Mouse (Mus musculus): ENCODE results near the gene Usp30. TPM values are rescaled to one million over a fixed set of nuclear protein-coding genes. Genes with fewer than 3 reads are reported as not detected.

The Usp30 gene
- polyA plus RNA-seq, 1 experiment from 2014 or later = 5.0 TPM

DNA sequence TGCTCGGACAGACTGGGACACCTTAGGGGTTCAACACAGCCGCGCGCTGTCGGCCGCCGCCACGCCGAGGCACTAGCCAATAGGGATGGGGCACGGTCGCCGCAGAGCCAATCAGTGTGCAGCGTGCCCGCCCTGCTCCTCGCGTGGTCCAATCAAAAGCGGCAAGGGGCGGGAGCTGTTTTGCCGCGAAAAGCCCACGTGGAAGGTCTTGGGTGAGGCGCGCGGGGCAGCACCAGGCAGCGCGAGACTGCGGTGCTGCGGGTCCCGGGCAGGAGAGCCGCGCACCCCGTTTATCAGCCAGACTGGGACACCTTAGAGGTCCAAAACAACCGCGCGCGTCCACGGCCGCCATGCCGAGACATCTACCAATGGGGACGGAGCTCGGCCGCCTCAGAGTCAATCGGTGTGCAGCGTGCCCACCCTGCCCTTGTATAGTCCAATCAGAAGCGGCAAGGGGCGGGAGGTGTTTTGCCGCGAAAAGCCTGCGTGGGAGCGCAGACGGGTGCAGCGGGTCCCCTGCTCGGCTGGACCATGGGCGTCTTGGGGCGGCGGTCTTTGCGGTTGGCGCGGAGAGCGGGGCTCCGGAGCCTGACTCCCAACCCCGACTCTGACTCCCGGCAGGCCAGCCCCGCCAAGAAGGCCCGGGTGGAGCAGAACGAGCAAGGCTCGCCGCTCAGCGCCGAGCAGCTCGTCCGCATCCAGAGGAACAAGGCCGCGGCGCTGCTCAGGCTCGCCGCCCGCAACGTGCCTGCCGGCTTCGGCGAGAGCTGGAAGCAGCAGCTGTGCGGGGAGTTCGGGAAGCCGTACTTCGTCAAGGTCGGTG, 65.6 kb downstream of the Usp30 start:
- ATAC-seq = peak; percentile 93

DNA sequence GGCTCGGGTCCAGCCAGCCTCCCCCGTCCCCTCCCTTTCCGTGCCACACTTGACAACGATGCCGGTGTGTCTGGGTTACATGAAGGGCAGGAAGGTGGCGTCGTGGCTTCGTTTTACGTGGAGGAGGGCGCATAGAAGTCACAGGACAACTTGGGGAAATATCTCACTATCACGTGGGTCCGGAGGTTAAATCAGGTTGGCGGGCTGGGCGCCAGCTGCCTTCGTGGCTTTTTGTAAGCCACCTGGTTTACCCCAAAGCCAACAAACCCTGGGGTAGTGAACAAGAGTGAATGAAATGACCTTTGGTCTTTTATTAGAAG, 66.2 kb downstream of the Usp30 start:
- ATAC-seq = no peak
- Histone ChIP-seq H3K9ac (peak overlapping the region; percentile 75), H3K9me3 (replicated peaks) (no peaks in the 10 kb centered on the region), H3K4me1 (peaks cover 80% of the 10 kb centered on the region), H3K4me3 (peak overlapping the region; percentile 74), H3K36me3 (peaks cover 33% of the 10 kb centered on the region), H3K4me2 (peak overlapping the region; percentile 99), H3K27me3 (replicated peaks) (no peaks in the 10 kb centered on the region), H3K27ac (peak overlapping the region; percentile 67)
- 4% methylated on average over 15 of the region's 15 CpGs for WGBS (ENCODE audit: insufficient replicate concordance)

More for the DNA sequence above, 65.6 kb downstream of the Usp30 start:
- Histone ChIP-seq H3K36me3 (peaks cover 28% of the 10 kb centered on the region), H3K27ac (peak overlapping the region; percentile 67), H3K4me3 (peak overlapping the region; percentile 74), H3K9me3 (replicated peaks) (no peaks in the 10 kb centered on the region), H3K4me2 (peak overlapping the region; percentile 99), H3K9ac (peak overlapping the region; percentile 75), H3K27me3 (replicated peaks) (no peaks in the 10 kb centered on the region), H3K4me1 (peaks cover 82% of the 10 kb centered on the region)
- WGBS (ENCODE audit: insufficient replicate concordance) = under 1% methylated on average over 87 of the region's 87 CpGs

DNA sequence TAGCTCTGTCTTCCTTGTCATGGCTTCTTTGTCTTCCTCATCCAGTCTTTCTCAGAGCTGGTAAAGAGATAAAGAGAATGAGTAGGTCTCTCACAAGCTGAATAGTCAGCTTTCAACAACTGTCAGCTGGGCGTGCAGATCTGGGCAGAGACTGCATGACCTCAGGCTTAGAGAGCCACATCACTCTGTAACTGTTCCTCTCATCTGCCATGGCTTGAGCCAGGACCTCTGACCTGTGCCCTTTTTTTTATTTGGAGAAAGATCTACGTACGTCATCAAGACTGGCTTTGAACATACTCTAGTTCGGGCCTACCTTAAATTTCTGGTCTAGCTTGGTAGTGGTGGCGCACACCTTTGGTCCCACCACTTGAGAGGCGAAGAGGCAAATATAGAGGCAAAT, 67.6 kb downstream of the Usp30 start:
- ATAC-seq = no peak
- H3K27me3 ChIP-seq (replicated peaks) = no peaks in the 10 kb centered on the region
- WGBS (ENCODE audit: insufficient replicate concordance) = 85% methylated on average over 6 of the region's 6 CpGs
- peaks cover 47% of the 10 kb centered on the region for H3K36me3 ChIP-seq
- no peak overlapping the region for H3K27ac ChIP-seq
- peaks cover 69% of the 10 kb centered on the region for H3K4me1 ChIP-seq
- H3K9me3 ChIP-seq (replicated peaks) = no peaks in the 10 kb centered on the region
- peak overlapping the region; percentile 99; the same call in 1 of the 2 replicates for H3K4me2 ChIP-seq
- no peak overlapping the region for H3K9ac ChIP-seq
- H3K4me3 ChIP-seq = no peak overlapping the region

DNA sequence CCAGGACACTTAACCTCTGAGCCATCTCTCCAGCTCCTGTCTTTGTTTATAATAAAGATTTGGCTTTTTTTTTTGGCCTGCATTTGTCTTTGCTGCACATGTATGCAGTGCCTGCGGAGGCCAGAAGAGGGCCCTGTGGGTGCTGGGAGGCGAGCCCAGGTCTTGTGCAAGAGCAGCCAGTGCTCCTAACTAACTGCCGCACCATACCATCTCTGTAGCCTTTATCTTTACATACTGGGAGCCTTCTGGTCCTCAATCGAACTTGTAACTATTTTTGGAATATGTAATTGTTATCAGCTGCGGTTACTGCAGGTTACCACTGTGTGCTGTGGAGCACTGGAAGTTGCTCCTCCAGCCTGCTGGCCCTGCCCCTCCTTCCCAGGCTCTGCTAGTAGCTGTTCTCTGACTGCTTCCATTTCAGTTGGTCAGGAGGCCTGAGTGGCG, 68.9 kb downstream of the Usp30 start:
- Histone ChIP-seq H3K4me2 (peak overlapping the region; percentile 27), H3K27ac (0 out of 2 replicates have a peak overlapping the region, but pooled peaks have one; percentile 12), H3K36me3 (peaks cover 59% of the 10 kb centered on the region), H3K4me1 (peaks cover 70% of the 10 kb centered on the region), H3K27me3 (replicated peaks) (no peaks in the 10 kb centered on the region), H3K4me3 (no peak overlapping the region), H3K9me3 (replicated peaks) (no peaks in the 10 kb centered on the region), H3K9ac (0 out of 2 replicates have a peak overlapping the region, but pooled peaks have one; percentile 24)
- peak; percentile 51 for ATAC-seq
- WGBS (ENCODE audit: insufficient replicate concordance) = 14% methylated on average over 6 of the region's 6 CpGs

DNA sequence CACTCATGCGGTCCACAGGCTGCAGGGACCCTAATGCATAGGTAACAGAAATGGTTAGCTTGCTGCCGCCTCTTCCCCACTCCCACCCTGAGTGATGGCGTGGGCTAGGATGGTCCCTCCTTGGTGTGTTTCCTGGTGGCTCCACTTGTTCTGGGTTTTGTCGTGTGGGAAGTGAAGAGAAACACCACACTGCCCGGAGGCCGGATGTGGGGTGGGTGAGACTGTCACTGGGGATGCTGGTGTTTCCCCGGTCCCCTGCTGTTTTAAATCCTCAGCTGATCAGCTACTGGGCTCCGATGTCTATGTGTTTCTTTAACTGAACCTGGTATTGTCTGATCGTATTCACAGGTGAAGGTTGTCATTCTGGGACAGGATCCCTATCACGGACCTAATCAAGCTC, 70.3 kb downstream of the Usp30 start:
- Histone ChIP-seq H3K4me1 (peaks cover 56% of the 10 kb centered on the region), H3K9me3 (replicated peaks) (no peaks in the 10 kb centered on the region), H3K9ac (no peak overlapping the region), H3K4me3 (no peak overlapping the region), H3K4me2 (no peak overlapping the region), H3K27ac (no peak overlapping the region), H3K27me3 (replicated peaks) (no peaks in the 10 kb centered on the region), H3K36me3 (peaks cover 71% of the 10 kb centered on the region)
- ATAC-seq = no peak
- 83% methylated on average over 10 of the region's 10 CpGs for WGBS (ENCODE audit: insufficient replicate concordance)

DNA sequence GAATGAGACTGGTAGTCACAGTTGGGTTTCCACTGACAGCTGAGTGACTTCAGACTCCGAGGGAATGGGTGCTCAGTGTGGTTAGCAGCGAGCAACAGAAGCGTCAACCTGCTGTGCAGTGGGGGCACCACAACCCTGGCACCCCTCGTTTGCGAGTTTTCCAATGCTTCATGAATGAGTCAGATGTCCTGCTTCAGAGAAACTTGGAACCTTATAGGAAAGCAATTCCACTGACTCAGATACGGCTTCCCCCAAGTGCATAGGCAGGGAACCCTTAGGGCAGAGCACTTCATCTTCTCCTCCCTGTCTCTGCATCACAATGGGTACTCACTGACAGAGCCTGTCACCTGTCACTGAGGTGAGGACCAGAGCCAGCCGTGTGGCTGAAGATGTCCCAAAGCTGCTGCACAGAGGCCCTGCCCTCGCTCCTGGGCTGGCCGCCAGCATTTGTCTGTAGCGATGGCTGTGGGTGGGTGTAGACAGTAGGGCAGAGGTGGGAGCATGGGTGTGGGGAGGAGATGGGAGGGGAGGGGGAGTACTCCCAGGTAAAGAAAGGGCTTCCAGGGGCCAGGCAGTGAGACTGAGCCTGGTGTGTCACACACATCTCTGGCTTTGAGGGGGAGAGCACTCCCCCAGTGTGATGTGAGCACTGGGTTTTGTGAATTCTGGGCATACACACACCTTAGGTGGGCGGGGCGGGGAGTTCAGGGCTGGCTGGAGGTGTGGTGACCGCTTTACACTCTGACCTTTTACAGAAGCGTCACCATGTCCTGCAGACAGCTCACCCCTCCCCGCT, 72.4 kb downstream of the Usp30 start:
- Histone ChIP-seq H3K4me3 (no peak overlapping the region), H3K27me3 (replicated peaks) (peaks cover 4% of the 10 kb centered on the region; the same call in 1 of the 2 replicates), H3K4me1 (peaks cover 39% of the 10 kb centered on the region), H3K36me3 (peaks cover 68% of the 10 kb centered on the region), H3K27ac (no peak overlapping the region), H3K4me2 (no peak overlapping the region), H3K9ac (no peak overlapping the region), H3K9me3 (replicated peaks) (no peaks in the 10 kb centered on the region)
- WGBS (ENCODE audit: insufficient replicate concordance) = 84% methylated on average over 15 of the region's 15 CpGs
- ATAC-seq = no peak

DNA sequence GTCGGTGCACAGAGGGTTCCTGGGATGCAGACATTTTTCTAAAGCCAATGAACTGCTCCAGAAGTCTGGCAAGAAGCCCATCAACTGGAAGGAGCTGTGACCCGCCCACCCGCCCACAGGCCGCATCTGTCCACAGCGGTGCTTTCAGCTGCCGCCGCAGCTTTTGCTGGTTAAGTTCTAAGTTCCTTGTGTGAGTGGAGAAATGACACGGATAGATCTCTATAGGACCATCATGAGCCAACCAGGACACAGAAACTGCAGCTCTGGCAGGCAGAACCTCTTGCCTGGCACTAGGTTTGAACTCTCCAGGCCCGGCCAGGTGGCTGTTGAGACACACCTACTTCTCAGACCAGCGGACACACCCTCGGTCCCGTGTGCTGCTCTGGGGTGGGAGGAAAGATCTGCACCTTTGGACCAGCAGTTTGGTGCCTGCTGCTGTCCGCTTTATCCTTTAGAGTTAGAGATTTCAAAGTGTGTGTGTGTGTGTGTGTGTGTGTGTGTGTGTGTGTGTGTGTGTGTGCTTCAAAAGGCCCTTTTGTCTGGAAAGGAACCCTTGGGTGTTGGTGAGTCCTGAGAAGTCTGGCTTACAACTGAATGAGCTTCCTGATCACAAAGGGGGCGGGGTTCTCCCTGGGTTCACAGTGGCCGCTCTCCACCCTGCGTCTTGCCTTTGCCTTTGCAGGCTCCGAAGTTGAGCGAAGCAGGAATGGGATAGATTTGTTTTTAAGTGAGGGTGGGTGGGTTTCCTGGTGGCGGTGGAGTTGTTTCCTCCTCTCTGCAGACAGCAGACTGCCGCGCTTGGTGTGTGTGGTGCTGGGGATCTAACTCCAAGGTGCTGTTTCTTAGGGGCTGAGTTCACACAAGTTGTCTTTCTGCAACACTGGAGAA, 73.3 kb downstream of the Usp30 start:
- ATAC-seq = no peak
- Histone ChIP-seq H3K27ac (no peak overlapping the region), H3K4me3 (no peak overlapping the region), H3K9ac (no peak overlapping the region), H3K9me3 (replicated peaks) (no peaks in the 10 kb centered on the region), H3K4me1 (peaks cover 30% of the 10 kb centered on the region), H3K27me3 (replicated peaks) (peaks cover 4% of the 10 kb centered on the region; the same call in 1 of the 2 replicates), H3K4me2 (no peak overlapping the region), H3K36me3 (peaks cover 59% of the 10 kb centered on the region)
- 83% methylated on average over 21 of the region's 21 CpGs for WGBS (ENCODE audit: insufficient replicate concordance)

DNA sequence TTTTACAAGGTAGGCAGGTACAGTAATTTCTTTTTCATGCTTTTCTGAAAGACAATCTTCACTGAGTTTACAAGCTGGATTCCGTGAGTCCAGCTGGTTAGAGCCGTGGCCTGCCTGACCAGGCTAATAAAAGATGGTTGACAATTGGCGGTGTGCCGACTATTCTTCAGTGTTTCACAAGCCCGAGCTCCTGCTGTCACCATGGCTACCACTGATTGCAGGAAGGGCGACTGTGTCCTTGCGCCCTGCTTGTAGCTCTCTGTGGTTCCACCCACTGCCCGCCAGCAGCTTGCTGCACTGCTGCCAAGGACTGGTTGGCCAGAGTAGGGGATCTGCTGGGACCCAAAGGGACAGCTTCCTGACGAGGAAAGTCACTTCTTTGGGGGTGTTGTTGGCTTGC, 73.9 kb downstream of the Usp30 start:
- Histone ChIP-seq H3K4me1 (peaks cover 24% of the 10 kb centered on the region), H3K9me3 (replicated peaks) (no peaks in the 10 kb centered on the region), H3K4me3 (no peak overlapping the region), H3K4me2 (no peak overlapping the region), H3K36me3 (peaks cover 57% of the 10 kb centered on the region), H3K27ac (no peak overlapping the region), H3K9ac (no peak overlapping the region), H3K27me3 (replicated peaks) (peaks cover 4% of the 10 kb centered on the region; the same call in 1 of the 2 replicates)
- ATAC-seq = no peak
- 65% methylated on average over 9 of the region's 9 CpGs for WGBS (ENCODE audit: insufficient replicate concordance)

DNA sequence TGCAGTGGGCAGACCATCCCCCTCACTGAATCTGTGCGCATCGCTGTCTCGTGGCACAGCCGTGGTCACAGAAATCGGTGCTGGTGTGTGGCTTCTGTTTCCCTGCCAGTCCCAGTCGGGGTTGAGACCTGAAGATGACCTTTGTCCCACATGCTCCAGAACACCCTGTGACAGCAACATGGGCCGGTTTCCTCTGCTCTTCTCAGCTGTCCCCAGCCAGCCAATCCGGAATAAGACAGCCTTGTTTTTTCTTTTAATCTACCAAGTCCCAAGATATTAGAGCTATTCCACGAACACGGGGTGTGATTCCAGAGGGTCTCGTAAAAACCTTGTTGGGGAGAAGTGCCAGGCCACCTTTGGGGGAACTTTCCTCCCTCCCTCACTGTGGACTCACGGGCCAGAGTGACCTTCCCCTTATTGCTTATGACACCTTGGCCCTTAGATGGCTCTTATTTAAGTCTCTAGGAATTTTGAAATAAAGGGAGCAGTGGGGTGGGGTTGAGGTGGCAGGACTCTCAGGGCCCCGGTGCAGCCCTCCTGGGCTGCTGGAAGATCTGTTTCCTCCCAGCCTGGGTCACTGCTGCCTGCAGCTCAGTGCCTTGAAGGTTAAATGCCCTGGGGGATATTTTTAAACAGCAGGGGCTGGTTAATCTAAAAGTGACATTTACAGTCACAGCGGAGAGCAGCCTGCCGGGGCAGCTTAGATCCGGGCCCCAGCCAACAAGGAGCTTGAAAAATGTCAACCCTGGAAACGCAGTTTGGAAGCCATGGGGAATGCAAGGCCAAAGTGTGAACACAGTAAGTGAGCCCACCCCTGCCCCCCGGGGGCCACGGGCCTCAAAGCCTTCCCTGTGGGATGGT, 81.0 kb downstream of the Usp30 start, which contains the start of gene Acacb:
TSS of gene Acacb (plus strand) at position 508 of the 861 bp plus-strand sequence.
- Histone ChIP-seq H3K4me3 (no peak within 1 kb of the TSS), H3K4me2 (no peak within 1 kb of the TSS), H3K9ac (no peak within 1 kb of the TSS), H3K4me1 (peaks cover 7% of the 10 kb centered on the region), H3K36me3 (no peaks in the 10 kb centered on the region), H3K9me3 (replicated peaks) (no peaks in the 10 kb centered on the region), H3K27me3 (replicated peaks) (peaks cover 21% of the 10 kb centered on the region), H3K27ac (no peak within 1 kb of the TSS)
- no peak for ATAC-seq
- WGBS (ENCODE audit: insufficient replicate concordance) = 42% methylated on average over 19 of the region's 19 CpGs

DNA sequence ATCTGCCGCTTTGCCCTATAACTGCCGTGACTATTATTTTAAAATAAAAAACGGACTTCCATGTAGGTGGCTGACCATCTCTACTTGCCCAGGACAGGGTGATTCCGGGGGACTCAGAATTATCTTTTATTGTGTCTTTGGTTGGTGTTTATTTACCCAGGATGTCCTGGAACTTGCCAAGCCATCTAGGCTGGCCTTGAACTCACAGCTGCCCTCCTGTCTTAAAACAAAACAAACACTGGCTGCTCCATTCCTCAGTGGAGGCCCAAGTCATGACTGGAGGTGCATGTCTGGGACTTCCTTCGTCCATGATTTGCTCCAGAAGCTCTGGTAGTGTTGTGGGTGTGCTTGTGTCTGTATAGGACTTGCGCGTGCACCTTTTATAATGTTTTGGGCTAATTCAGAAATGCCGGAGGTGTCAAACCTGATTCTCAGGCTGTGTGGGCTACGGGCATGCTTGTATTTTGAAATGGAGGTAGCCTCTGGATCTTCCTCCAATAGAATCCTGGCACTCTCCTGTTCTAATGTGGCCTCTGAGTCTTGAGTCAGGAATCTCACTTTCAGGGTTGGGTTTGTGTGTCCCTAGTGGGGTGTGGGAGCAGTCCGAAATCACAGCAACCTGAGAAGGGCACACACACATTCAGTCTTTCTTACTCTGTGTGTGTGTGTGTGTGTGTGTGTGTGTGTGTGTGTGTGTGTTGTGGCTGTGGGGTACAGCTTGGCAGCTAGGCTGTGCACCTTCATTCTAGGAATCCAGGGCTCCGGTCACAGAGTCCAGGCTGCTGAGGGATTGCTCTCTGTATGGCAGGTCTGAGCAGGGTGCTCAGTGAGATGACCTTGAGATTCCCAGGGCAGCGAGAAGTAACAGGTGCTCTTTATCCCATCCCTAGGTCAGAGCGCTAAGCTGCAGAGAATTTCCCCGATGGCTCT, 82.0 kb downstream of the Usp30 start:
- Histone ChIP-seq H3K27ac (no peak overlapping the region), H3K4me1 (peaks cover 7% of the 10 kb centered on the region), H3K9ac (no peak overlapping the region), H3K9me3 (replicated peaks) (no peaks in the 10 kb centered on the region), H3K4me2 (no peak overlapping the region), H3K27me3 (replicated peaks) (peaks cover 20% of the 10 kb centered on the region), H3K4me3 (no peak overlapping the region), H3K36me3 (no peaks in the 10 kb centered on the region)
- ATAC-seq = no peak
- 64% methylated on average over 14 of the region's 14 CpGs for WGBS (ENCODE audit: insufficient replicate concordance)
